Mouse (Mus musculus) liver, postnatal 0 days (tissue): ENCODE data around the gene Fgfr1op. TPM values are rescaled to one million over a fixed set of nuclear protein-coding genes. Genes with fewer than 3 reads are reported as not detected.
"Not testable (repeated sequence)": the region's sequence is repeated elsewhere in the genome, so short reads cannot be mapped to it uniquely, and the experiment has no call there.

Source experiments
- ATAC-seq: fragments of 200-750 bp; cut with Nextera tagmentation; 2 replicates; pipeline ENCODE4 v1.8.0; 2017; ENCODE audit warnings: mild to moderate bottlenecking, moderate library complexity
- DNase-seq: peaks from one replicate; pipeline ENCODE4 v3.0.0-alpha.2; 2016
- H3K27ac ChIP-seq: fragments of 300-500 bp; sonication (generic); 2 replicates; pipeline ENCODE4 v1.5.1; 2014; ENCODE audit warnings: antibody characterized with exemption, moderate library complexity, mild to moderate bottlenecking, low read depth
- H3K27me3 ChIP-seq: fragments of 300-500 bp; sonication (generic); 2 replicates; pipeline ENCODE4 v1.6.1; 2014; ENCODE audit warnings: low read length, control low read depth, mixed read lengths; ENCODE audit not compliant: insufficient read depth
- H3K36me3 ChIP-seq: fragments of 300-500 bp; sonication (generic); replicated peaks from 2 replicates; pipeline ENCODE4 v1.6.1; 2014; ENCODE audit warnings: mild to moderate bottlenecking, control low read depth, low read length, moderate library complexity, mixed read lengths; ENCODE audit not compliant: insufficient read depth
- H3K4me1 ChIP-seq: fragments of 300-500 bp; sonication (generic); 2 replicates; pipeline ENCODE4 v1.6.1; 2014; ENCODE audit warnings: antibody characterized with exemption, mild to moderate bottlenecking, control low read depth; ENCODE audit not compliant: insufficient read depth
- H3K4me2 ChIP-seq: fragments of 300-500 bp; sonication (generic); 2 replicates; pipeline ENCODE4 v1.6.1; 2014; ENCODE audit warnings: low read depth, mild to moderate bottlenecking, low read length, moderate library complexity, mixed read lengths
- H3K4me3 ChIP-seq: fragments of 300-500 bp; sonication (generic); 2 replicates; pipeline ENCODE4 v1.5.1; 2014; ENCODE audit warnings: low read depth, low read length
- H3K9ac ChIP-seq: fragments of 300-500 bp; sonication (generic); replicated peaks from 2 replicates; pipeline ENCODE4 v1.6.1; 2014; ENCODE audit warnings: mild to moderate bottlenecking, moderate library complexity
- H3K9me3 ChIP-seq: fragments of 300-500 bp; sonication (generic); 2 replicates; pipeline ENCODE4 v1.6.1; 2016; ENCODE audit warnings: mild to moderate bottlenecking, control low read depth, low read length, mixed read lengths
- WGBS: fragments of 180-500 bp; shearing (Covaris S2); extraction: QIAGEN DNeasy Blood & Tissue Kit; methylation state at CpG from one replicate; pipeline ENCODE4 v1.1.7; 2014; ENCODE audit not compliant: insufficient replicate concordance; 5-methylcytosine and 5-hydroxymethylcytosine counted together
- polyA plus RNA-seq: library from polyadenylated mRNA; unstranded; fragments of >200 nt; fragmentation: Nextera tagmentation; extraction: Ambion mirVana; gene quantifications from 2 replicates; pipeline ENCODE4 v1.2.1, GENCODE M21; 2015

The Fgfr1op gene
- 8.2 and 8.5 TPM in 2 replicates for polyA plus RNA-seq

GRCm38 (mm10) chr17:8164701-8165607 is at the start of gene Fgfr1op:
Gene Fgfr1op, plus strand, starts transcription at chr17:8165501.
- peak within 1 kb of the TSS; percentile 53 for H3K4me2 ChIP-seq
- H3K36me3 ChIP-seq, DNase-seq, H3K9me3 ChIP-seq, H3K4me1 ChIP-seq, H3K27me3 ChIP-seq: not testable (repeated sequence)
- H3K27ac ChIP-seq, result peak within 1 kb of the TSS; percentile 65; the same call in 1 of the 2 replicates
- H3K9ac ChIP-seq, result peak within 1 kb of the TSS; percentile 69
- peak within 1 kb of the TSS; percentile 60 for H3K4me3 ChIP-seq
- peak; percentile 98 for ATAC-seq
- WGBS, result 1% methylated on average over 12 of the region's 55 CpGs

- peak; percentile 41; the same call in 1 of the 2 replicates for ATAC-seq
- not testable (repeated sequence) for H3K27me3 ChIP-seq
- 33% methylated on average over 5 of the region's 11 CpGs for WGBS
These were observed 48.9 kb upstream of the Fgfr1op start for GRCm38 (mm10) chr17:8116378-8116777.

GRCm38 (mm10) chr17:8116928-8117327 is 48.4 kb upstream of the Fgfr1op start:
- H3K4me1 ChIP-seq, H3K4me2 ChIP-seq, DNase-seq, H3K9ac ChIP-seq, H3K27me3 ChIP-seq, H3K4me3 ChIP-seq, H3K9me3 ChIP-seq, ATAC-seq, H3K36me3 ChIP-seq, H3K27ac ChIP-seq: not testable (repeated sequence)
- no CpG with 5 or more reads among the region's 6 CpGs for WGBS

More at GRCm38 (mm10) chr17:8116378-8116777, 48.9 kb upstream of the Fgfr1op start:
- H3K4me1 ChIP-seq, H3K9ac ChIP-seq, H3K27ac ChIP-seq, H3K4me3 ChIP-seq, H3K9me3 ChIP-seq, H3K4me2 ChIP-seq, H3K36me3 ChIP-seq: not testable (repeated sequence)
- DNase-seq, result peak; percentile 18

GRCm38 (mm10) chr17:8122974-8123373 is 42.3 kb upstream of the Fgfr1op start:
- not testable (repeated sequence) for H3K27ac ChIP-seq, H3K4me3 ChIP-seq, H3K27me3 ChIP-seq, H3K9me3 ChIP-seq, H3K4me1 ChIP-seq, H3K9ac ChIP-seq, ATAC-seq, DNase-seq, H3K36me3 ChIP-seq, H3K4me2 ChIP-seq
- no CpG with 5 or more reads among the region's 3 CpGs for WGBS

- H3K4me3 ChIP-seq, H3K27me3 ChIP-seq, H3K36me3 ChIP-seq, H3K27ac ChIP-seq, ATAC-seq, H3K9ac ChIP-seq, DNase-seq, H3K9me3 ChIP-seq, H3K4me2 ChIP-seq, H3K4me1 ChIP-seq: not testable (repeated sequence)
- WGBS, result 84% methylated on average over 2 of the region's 6 CpGs
These were observed 40.7 kb upstream of the Fgfr1op start for GRCm38 (mm10) chr17:8124586-8124985.

GRCm38 (mm10) chr17:8128326-8128993 is 36.8 kb upstream of the Fgfr1op start:
- not testable (repeated sequence) for H3K27me3 ChIP-seq, H3K4me2 ChIP-seq, H3K4me3 ChIP-seq, H3K9ac ChIP-seq, H3K4me1 ChIP-seq, H3K9me3 ChIP-seq, H3K27ac ChIP-seq, ATAC-seq, DNase-seq, H3K36me3 ChIP-seq
- 71% methylated on average over 1 of the region's 7 CpGs for WGBS

GRCm38 (mm10) chr17:8129578-8129977 is 35.7 kb upstream of the Fgfr1op start:
- not testable (repeated sequence) for H3K27me3 ChIP-seq, H3K9ac ChIP-seq, DNase-seq, H3K4me2 ChIP-seq, ATAC-seq, H3K4me1 ChIP-seq, H3K36me3 ChIP-seq, H3K9me3 ChIP-seq, H3K4me3 ChIP-seq, H3K27ac ChIP-seq
- 80% methylated on average over 9 of the region's 9 CpGs for WGBS

GRCm38 (mm10) chr17:8130849-8131248 is 34.5 kb upstream of the Fgfr1op start:
- H3K36me3 ChIP-seq, H3K9ac ChIP-seq, H3K27me3 ChIP-seq, H3K4me1 ChIP-seq, DNase-seq, H3K4me2 ChIP-seq, H3K9me3 ChIP-seq, H3K4me3 ChIP-seq, H3K27ac ChIP-seq: not testable (repeated sequence)
- WGBS, result no CpG with 5 or more reads among the region's 6 CpGs
- peak; percentile 23; the same call in 1 of the 2 replicates for ATAC-seq

GRCm38 (mm10) chr17:8138116-8138515 is 27.2 kb upstream of the Fgfr1op start:
- not testable (repeated sequence) for H3K4me2 ChIP-seq, H3K4me3 ChIP-seq, H3K27ac ChIP-seq, H3K9me3 ChIP-seq, H3K36me3 ChIP-seq, H3K27me3 ChIP-seq, DNase-seq, H3K9ac ChIP-seq, H3K4me1 ChIP-seq, ATAC-seq
- 87% methylated on average over 5 of the region's 5 CpGs for WGBS
